Mouse (Mus musculus) monocyte, adult 59 days (primary cell): ENCODE results near the gene Pink1. TPM values are rescaled to one million over a fixed set of nuclear protein-coding genes. Genes with fewer than 3 reads are reported as not detected.

Source experiments
- total RNA-seq, 2 experiments: library from RNA; stranded (reverse); gene quantifications; one replicate each; pipeline ENCODE4 v1.2.4; 2023

Pink1 gene
- 10 to 100 TPM; 47.7 to 49.5 TPM for total RNA-seq

GRCm38 (mm10) chr4:138326077-138326695, at the start of gene Pink1:
Gene Pink1, minus strand, starts transcription at chr4:138326307.

DNA sequence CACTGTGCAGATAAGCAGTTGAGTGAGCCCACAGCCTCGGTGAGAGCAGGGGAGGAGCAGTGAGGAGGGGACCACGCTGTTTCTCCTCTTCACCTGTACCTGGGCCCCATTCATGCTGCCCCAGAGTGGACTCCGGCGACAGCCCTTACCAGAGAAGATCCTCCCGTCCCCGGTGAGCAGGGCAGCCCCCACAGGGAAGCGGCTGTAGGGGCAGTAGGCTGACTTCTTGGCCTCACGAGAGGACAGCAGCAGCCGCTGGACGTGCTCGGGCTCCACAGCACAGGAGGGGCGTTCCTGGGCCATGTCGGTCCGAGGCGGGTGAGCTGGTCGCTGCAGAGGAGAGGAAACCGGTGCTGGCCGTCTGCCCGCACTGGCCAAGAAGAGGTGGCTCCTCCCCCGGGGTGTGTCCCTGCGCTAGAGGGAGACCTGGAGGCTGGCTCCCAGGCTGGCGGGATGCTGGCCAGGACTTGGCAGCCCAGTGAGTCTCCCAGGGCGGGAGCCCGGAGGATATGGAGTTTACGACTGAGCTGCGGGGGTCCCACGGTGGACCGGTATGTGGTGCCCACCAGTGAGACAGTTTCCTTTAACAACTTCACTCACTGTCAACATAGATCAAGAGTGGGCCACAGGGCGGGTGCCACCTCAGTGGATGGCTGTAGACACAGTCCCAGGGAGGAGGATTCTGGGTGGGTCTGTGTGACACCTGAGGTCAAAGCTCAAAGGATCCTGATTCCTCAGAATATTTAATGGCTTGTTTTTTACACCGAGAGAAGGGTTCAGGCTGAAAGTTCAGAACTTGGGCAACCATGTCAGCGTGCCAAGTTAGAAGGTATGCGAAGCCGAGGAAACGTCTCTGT, 41.8 kb upstream of the Pink1 start, which contains the start of gene Cda:
TSS of gene Cda (minus strand) at position 352 of the 857 bp plus-strand sequence.

GRCm38 (mm10) chr4:138304340-138305104, 21.6 kb downstream of the Pink1 start, which contains the start of gene Ddost:
Gene Ddost, plus strand, starts transcription at chr4:138304730.

Other genes starting within 250 kb of the Pink1 start
- 10 to 100 TPM; 79.2 to 86.1 TPM for gene Hp1bp3, start 110.0 kb downstream of the Pink1 start, total RNA-seq
- under 1 TPM; 0.36 to 0.50 TPM for gene Sh2d5, start 75.9 kb downstream of the Pink1 start, total RNA-seq
- gene Kif17, start 75.9 kb downstream of the Pink1 start, total RNA-seq = under 1 TPM; 0.52 to 0.85 TPM
- 100 to 1,000 TPM in 1 of 2 experiments, 10 to 100 TPM in 1; 98.4 to 102 TPM for gene Ddost, start 21.6 kb downstream of the Pink1 start, total RNA-seq
- not detected for gene Cda, start 41.7 kb upstream of the Pink1 start, total RNA-seq
- gene Fam43b, start 70.2 kb upstream of the Pink1 start, total RNA-seq = not detected
- 10 to 100 TPM; 28.2 to 32.0 TPM for gene Mul1, start 108.4 kb upstream of the Pink1 start, total RNA-seq
- under 1 TPM; 0.21 to 0.30 TPM for gene Camk2n1, start 128.0 kb upstream of the Pink1 start, total RNA-seq